In genomic region chr5:36568118-36568517, GRCm38 (mm10) we compare ENCODE assay signal across 15 mouse cellular contexts. TPM values are rescaled to one million over a fixed set of nuclear protein-coding genes. Genes with fewer than 3 reads are reported as not detected.
DNase-seq lines count a peak whose midpoint lies in the region; ATAC-seq lines count a peak whose summit lies in the region.
"Had no signal": no experiment of that assay in that cellular context is flagged by ENCODE, and none has a peak within 500 bp of the region (broad histone marks: within the 10 kb centered on the region; RNA-seq: fewer than 3 reads in every experiment).

No protein-coding gene starts in this region.

- 49% methylated on average over 4 of the region's 4 CpGs for WGBS in kidney, embryonic 14.5 days
- 88% methylated on average over 4 of the region's 4 CpGs for WGBS in neural tube, embryonic 15.5 days

- no peak overlapping the region; the same call in 1 of the 2 replicates for H3K27ac ChIP-seq in kidney, embryonic 14.5 days (ENCODE audit: low read depth, low read length)
- H3K27ac ChIP-seq in neural tube, embryonic 15.5 days (replicated peaks) = no peak overlapping the region
- H3K27ac ChIP-seq: embryonic facial prominence, embryonic 13.5 days; forebrain, embryonic 13.5 days; heart, embryonic 15.5 days; hindbrain, embryonic 14.5 days had no signal

- H3K4me3 ChIP-seq in kidney, embryonic 14.5 days (ENCODE audit: low read length) = no peak overlapping the region
- no peak overlapping the region for H3K4me3 ChIP-seq in neural tube, embryonic 15.5 days (replicated peaks)
- H3K4me3 ChIP-seq: embryonic facial prominence, embryonic 13.5 days; forebrain, embryonic 13.5 days; heart, embryonic 15.5 days had no signal

- DNase-seq in kidney, adult 11 months = peak; percentile 88
- DNase-seq in adrenal gland, postnatal 25 days = peak; percentile 56
- peak; percentile 82 to 92 for DNase-seq in kidney, postnatal 25 days
- peak; percentile 78 for DNase-seq in lung, postnatal 25 days (ENCODE audit: low spot score)
- DNase-seq in left cerebral cortex, postnatal 10 days (ENCODE audit: extremely low spot score in 1 of 2, low spot score in 2 of 2) = no peak
- DNase-seq in right cerebral cortex, postnatal 25 days = no peak
- DNase-seq: left cerebral cortex, postnatal 4 days; thymus, postnatal 4 days had no signal

- H3K36me3 ChIP-seq in kidney, embryonic 14.5 days (ENCODE audit: control insufficient read depth, insufficient read depth, low read length) = peaks cover 14% of the 10 kb centered on the region
- peaks cover 6% of the 10 kb centered on the region; the same call in 1 of the 2 replicates for H3K36me3 ChIP-seq in neural tube, embryonic 15.5 days
- H3K36me3 ChIP-seq: heart, embryonic 15.5 days had no signal

- no peak for ATAC-seq in kidney, embryonic 14.5 days (ENCODE audit: low FRiP score, low TSS enrichment)
- no peak for ATAC-seq in neural tube, embryonic 15.5 days (ENCODE audit: low FRiP score)
- ATAC-seq: activated CD4-positive, CD25-positive, alpha-beta regulatory T cell, adult 4 months; forebrain, embryonic 13.5 days had no signal

- no peak overlapping the region for H3K4me2 ChIP-seq in kidney, embryonic 14.5 days (replicated peaks; ENCODE audit: low read depth, low read length)
- H3K4me2 ChIP-seq in neural tube, embryonic 15.5 days = no peak overlapping the region
- H3K4me2 ChIP-seq: embryonic facial prominence, embryonic 13.5 days; forebrain, embryonic 13.5 days; heart, embryonic 15.5 days; hindbrain, embryonic 14.5 days had no signal

- H3K9me3 ChIP-seq in kidney, embryonic 14.5 days (ENCODE audit: control insufficient read depth, low read length) = no peaks in the 10 kb centered on the region
- H3K9me3 ChIP-seq in neural tube, embryonic 15.5 days (replicated peaks) = no peaks in the 10 kb centered on the region
- H3K9me3 ChIP-seq: embryonic facial prominence, embryonic 13.5 days; forebrain, embryonic 13.5 days; heart, embryonic 15.5 days had no signal

- intact Hi-C loops in left cerebral cortex, postnatal 10 days (cut with DNase I) = no loop called here

- H3K27me3 ChIP-seq in kidney, embryonic 14.5 days (ENCODE audit: control insufficient read depth, insufficient read depth, low read length) = no peaks in the 10 kb centered on the region
- H3K27me3 ChIP-seq in neural tube, embryonic 15.5 days (replicated peaks) = no peaks in the 10 kb centered on the region
- H3K27me3 ChIP-seq: embryonic facial prominence, embryonic 13.5 days; forebrain, embryonic 13.5 days; heart, embryonic 15.5 days had no signal

- peaks cover 24% of the 10 kb centered on the region; the same call in 1 of the 2 replicates for H3K4me1 ChIP-seq in kidney, embryonic 14.5 days (ENCODE audit: control insufficient read depth, insufficient read depth, low read length)
- peaks cover 10% of the 10 kb centered on the region for H3K4me1 ChIP-seq in neural tube, embryonic 15.5 days

- no peak overlapping the region for H3K9ac ChIP-seq in kidney, embryonic 14.5 days (ENCODE audit: low read depth, low read length)
- H3K9ac ChIP-seq in neural tube, embryonic 15.5 days (replicated peaks) = no peak overlapping the region
- H3K9ac ChIP-seq: embryonic facial prominence, embryonic 13.5 days; forebrain, embryonic 13.5 days; heart, embryonic 15.5 days; hindbrain, embryonic 14.5 days had no signal

RNA-seq across cellular contexts. Expression of gene Tbc1d14, which starts 25.0 kb away (rescaled TPM):
- polyA plus RNA-seq in kidney, embryonic 14.5 days (2014; fragmentation: Nextera tagmentation; extraction: Ambion mirVana) = 27.7 and 49.9 TPM in 2 replicates
- 31.5 and 42.4 TPM in 2 replicates for total RNA-seq in adrenal gland, postnatal 25 days (2021)
- total RNA-seq in left cerebral cortex, postnatal 10 days (2021) = 10 to 100 TPM; 89.7 to 95.6 TPM
- 55.6 and 58.9 TPM in 2 replicates for polyA plus RNA-seq in neural tube, embryonic 15.5 days (2015; fragmentation: Nextera tagmentation; extraction: Ambion mirVana)

Comparison
In these comparisons a context has a peak if more than half of its experiments do, and no peak if none do; other contexts are left out.
1. DNase-seq: peak in kidney, adult 11 months (single experiment), adrenal gland, postnatal 25 days (single experiment), kidney, postnatal 25 days (2 of 2) and lung, postnatal 25 days (single experiment); none in left cerebral cortex, postnatal 10 days (0 of 2) and right cerebral cortex, postnatal 25 days (single experiment).